Mouse (Mus musculus) left cerebral cortex, adult 9 months (tissue): Measurements from ENCODE around the gene Abca9.

Experiments
- DNase-seq, 2 experiments: peaks; one replicate each; pipeline ENCODE4 v3.0.0; 2022; ENCODE audit warnings: low spot score in 2 of 2

The Abca9 gene

DNA sequence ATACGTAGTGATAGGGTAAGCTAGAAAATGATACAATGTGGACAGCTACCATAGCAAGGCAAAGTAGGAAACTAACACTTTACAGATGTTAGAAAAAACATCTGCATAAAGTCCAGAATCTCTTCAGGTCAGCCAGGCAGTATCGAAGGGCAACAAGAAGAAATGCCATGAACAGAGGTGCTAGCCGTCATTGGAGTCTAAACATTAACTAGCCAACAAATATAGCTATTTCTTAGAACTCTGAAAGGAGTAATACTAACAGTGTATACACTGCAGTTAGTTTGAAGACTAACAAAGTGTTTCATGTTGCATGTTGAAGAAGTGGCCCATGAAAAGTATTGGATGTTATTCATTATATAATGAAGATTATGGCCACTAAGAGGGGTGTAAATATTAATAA is 95.8 kb downstream of the Abca9 start:
- DNase-seq: no peak

DNA sequence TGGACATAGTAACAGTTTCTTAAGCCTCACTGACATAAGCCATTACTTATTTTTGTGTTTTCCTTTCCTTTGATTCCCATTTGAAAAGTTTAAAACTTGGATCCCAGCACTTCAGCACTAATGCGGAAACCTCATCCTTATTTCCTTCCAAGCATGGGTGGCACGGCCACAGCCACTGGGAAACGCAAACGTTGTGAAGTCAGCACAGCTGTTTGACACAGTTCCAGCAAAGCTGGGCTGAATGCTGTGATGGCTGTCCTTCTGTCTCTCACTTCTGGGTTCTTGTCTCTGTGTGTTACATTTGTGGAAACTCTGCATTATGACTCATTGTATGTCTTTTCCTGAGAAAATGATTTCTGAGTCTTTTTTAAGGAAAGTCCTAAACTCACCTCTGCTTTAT is 107.0 kb downstream of the Abca9 start:
- DNase-seq: no peak

DNA sequence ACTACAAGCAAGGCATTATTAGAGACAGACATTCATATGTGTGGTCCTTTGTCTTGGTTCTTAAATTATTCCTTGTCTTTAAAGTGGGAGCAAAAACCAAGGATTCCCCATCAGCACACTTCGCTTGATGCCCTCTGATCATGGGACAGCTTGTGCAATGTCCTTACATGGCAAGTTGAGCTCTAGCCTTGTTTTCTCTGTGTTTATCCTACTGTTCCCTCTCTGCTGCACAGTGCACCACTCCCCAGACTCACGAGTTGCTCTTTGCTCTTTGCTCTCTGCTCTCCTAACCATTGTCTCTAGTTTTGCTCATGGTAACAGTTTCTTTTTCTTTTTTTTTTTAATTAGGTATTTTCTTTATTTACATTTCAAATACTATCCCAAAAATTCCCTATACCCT is 107.9 kb downstream of the Abca9 start:
- no peak for DNase-seq

DNA sequence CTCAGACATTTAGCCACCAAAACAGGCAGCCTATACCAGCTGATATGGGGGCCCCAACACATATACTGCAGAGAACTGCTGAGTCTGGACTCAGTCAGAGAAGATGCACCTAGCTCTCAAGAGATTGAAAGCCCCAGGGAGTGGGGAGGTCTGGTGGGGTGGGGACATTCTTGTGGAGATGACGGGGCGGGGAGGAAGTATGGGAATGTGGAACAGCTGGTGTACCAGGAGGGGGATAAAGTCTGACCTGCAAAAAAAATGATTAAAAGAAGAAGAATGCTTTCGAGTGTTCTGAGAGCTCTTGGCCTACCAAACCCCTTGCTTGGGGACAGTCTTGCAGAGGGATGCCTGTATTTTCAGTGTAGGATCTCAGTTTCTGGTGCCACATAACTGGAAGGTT is 114.3 kb downstream of the Abca9 start:
- no peak for DNase-seq
